Mouse (Mus musculus): ENCODE measurements around the gene 3110009E18Rik.
A peak's percentile ranks its signal among the peaks of the same experiment; 100 is the strongest.

3110009E18Rik gene

DNA sequence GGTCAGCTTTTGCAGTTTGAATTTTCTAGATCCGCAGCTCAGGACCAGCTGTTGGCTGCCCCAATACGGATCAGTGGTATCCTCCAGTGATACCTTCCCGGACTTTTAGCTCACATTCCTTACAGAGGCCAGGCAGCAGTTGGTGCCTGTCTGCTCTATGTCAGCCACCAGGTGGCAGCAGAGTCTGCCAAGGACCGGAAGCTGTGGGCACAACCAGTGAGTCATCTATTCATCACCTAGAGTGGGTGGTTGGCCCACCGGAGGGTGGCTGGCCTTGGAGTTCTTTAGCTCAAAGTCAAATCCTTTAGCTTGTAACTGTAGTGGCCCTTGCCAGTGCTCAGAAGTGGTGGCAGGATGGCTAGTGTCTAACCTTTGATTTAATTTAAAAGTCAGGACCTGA, 76.2 kb downstream of the 3110009E18Rik start:
- DNase-seq = peak; percentile 56

DNA sequence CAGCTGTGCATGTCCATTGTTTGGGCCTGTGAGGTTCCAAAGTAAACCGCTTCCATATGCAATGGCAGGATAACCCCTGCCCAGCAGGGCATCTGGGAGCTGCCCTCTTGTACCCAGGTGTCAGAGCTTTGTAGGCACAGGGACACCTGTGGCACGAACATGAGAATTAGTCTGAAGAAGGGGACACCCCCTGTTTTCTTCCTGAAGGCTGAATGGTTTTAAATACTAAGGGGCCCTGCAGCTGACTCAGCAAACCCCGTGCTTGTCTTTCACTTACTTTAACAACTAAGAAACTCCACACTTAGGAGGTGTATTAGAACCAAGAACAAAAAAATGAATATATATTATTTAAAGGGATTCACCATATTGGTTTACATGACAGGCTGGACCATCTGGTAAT, 77.2 kb downstream of the 3110009E18Rik start:
- no peak for DNase-seq

DNA sequence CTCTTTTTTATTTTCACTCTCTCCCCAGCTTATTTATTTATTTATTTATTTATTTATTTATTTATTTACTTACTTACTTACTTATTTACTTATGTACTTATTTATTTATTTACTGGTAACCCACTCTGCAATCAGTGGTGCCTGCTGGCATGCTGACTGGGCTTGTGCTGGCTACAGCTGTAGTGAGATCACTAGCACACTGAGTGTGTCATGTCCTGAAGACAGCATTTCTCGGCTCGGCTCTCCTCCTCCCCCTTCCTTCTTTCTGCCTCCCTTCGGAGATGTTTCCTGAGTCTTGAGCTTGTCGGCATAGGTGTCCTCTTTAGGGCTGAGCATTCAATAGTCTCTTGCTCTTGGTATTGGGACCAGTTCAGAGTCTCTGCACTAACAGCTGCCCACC, 78.0 kb downstream of the 3110009E18Rik start:
- no peak for DNase-seq

DNA sequence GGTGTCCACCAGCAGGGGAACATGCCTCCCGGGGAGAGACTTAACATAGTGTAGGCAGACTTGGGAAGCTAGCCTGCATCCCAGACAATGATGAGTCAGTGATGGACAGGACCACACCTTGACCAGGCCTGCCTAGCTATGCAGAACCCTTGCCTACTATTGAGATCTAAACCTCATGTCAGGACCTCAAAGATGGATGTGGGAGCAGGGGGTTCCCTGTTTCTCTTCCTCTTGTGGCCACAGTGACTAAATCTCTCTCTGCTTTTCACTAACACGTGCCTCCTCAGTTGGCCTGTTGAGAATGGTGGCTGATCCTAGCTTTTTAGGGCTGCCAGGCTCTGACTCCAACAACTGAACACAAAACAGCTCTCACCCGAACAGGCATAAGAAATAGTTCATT, 81.6 kb downstream of the 3110009E18Rik start:
- no peak for DNase-seq

DNA sequence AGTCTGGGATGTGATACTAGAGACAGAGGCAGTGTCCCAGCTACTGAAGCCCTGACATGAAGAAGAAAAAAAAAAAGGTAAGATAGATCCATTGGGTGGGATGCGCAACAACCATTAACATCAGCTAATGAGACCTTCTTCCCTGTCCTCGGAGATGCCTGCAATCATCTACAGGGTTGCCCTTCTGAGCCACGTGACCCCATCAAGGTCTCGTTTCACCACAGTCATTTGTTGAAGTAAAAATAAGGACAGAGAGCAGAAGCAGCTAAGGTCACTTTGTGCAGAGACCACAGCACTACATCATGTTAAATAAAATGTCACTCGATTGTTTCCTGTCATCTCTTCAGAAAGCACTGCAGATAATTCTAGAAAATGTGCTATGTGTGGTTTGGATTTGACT, 82.8 kb downstream of the 3110009E18Rik start:
- DNase-seq = no peak

DNA sequence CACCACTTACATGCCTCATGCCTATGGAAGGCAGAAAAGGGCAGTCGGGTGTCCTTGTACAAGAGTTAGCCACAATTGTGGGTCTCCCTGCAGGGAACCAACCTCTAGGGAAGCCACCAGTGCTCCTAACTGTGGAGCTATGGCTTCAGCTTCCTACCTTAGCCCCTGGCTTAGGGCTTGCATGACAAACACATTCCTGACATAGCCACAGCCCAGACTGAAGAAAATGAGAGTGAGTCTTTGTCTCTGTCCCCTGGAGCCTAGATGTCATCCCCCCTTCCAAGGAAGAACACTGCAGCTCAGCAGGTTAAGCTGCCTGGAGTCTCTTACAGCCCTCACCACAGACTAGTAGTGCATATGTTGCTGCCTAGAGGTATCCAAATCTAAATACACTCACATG, 83.8 kb downstream of the 3110009E18Rik start:
- no peak for DNase-seq

DNA sequence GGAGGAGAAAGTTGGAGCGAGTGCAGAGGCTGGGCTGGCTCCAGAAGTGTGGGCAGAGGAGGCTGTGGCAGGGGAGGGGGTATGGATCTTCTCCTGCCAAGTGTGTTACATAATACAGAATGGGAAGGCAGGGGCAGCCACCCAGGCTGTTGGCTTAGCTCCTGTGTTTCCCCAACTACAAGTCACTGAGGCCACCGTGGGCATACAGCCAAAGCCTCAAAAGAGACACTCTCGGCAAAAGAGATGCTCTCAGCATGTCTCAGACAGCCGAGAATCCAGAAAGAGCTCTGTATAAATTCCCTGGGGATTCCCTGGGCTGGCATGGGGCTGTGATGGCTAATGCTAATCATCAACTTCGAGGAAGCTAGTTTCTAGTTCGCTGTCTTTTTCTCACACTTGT, 86.6 kb downstream of the 3110009E18Rik start:
- no peak for DNase-seq

DNA sequence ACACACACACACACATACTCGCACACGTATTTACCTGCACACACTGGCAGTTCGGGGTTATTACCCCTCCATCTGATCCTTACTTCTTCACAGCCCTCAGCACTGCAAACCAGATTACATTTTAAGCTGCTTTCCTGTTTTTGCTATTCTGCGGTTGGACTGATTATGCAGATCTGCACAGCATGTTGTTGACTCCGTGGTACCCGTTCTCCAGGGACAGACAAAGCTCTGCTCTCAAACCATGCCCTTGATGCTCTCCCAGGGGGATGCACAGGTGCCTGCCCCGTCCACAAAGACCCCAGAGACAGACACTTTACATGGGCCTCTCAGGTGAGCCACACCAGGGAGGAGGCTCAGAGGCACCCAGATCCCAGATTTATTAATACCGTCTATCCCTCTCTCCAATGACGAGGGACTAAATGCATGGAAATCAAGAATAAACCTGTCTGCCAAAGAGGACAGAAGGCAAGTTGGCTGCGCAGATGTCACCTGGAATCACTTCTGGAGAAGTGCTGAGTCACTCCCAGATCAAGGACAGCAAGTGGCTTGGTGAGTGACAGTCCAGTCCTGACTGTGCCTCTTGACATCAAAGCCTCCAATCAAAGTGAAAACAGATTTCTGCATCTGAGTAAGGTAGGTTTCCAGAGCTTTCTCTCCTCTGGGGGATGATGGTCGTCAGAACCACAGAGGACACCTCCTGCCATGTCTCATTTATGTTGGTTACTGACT, 87.7 kb downstream of the 3110009E18Rik start:
- no peak for DNase-seq

DNA sequence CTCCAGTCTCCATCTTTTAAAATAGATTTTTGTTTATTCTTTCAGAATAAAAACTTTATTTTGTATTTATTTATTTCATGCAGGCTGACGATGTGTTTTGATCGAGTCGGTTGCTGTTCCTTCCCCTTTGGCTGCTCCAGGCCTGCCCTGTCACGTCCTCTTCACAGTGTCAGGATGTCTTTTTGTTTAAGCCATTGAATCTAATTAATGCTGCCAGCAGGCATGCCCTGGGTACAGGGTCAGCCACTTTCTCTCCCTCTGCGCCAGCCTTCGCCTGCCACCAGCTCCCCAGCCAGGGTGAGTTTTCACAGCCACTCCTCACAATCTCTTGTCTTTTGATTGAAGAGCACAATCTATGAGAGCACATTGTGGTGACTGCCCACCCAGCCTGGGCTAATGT, 99.9 kb downstream of the 3110009E18Rik start:
- no peak for DNase-seq

DNA sequence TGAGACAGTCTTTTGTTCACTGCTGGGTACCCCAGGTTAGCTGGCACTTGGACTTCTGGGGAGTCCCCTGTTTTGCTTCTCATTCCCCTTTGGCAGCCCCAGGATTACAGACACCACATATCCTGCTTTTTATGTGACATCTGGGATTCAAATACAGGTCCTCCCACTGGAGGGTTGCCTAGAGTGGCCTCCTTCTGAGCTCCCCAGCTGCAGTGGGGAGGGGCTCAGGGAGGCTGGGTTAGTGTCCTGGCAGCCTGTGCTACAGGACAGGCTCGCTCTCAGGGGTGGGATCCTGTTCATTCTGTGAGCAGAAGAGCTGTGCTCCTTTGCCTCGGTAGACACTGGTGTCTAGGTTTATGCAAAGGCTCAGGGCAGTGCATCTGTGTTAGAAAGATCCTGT, 100.3 kb downstream of the 3110009E18Rik start:
- DNase-seq = no peak

DNA sequence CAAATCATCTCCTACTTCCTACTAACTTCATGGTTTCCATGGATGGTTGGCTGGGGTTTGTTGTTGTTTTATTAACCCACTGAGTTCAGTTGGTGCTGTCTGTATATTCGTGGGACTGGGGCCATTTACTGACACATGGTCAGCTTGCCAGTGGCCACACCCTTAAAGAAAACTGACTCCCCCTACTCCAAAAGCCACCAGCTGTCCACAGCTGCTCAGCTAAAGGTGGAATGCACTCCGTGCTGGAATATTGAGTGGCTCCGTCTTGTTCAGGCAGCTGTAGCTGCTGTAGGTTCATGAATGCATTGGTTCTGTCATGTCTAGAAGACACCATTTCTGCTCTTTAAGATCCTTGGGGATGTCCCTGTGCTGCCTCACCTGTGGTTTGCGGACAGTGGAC, 102.6 kb downstream of the 3110009E18Rik start:
- DNase-seq = no peak

DNA sequence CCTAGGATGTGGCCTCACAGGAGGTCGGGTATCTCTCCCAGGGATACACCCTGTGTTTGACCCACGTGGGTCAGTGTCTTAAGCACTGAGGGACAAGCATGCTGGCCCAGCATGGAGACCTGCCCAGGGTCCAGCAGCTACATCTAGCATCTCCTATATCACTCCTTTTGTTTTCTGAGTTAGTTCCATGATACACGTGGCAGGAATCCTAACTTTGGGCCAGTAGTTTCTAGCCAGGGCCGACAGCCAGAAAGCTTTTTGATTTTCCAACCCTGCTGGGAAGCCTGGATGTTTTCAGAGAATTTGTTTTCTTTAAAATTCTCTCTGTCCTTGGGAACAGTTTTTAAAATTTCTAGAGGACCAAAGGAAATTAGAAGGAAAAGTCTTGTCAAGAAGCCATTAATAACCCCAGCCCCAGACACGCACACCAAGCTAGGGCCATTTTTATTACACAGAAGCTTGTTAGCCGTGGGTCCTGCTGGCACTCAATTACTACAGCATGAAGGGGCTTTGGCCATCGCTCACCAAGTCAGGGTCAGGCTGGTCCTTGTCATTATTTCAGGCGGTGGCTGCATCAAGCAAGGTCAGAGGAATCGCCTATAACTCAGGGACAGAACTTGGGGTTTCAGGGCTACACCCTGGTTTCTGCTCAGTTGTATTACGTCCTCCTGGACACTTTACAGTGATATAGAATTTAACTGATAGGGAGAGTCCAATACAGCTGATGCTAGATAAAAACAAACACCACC, 108.9 kb downstream of the 3110009E18Rik start:
- no peak for DNase-seq

DNA sequence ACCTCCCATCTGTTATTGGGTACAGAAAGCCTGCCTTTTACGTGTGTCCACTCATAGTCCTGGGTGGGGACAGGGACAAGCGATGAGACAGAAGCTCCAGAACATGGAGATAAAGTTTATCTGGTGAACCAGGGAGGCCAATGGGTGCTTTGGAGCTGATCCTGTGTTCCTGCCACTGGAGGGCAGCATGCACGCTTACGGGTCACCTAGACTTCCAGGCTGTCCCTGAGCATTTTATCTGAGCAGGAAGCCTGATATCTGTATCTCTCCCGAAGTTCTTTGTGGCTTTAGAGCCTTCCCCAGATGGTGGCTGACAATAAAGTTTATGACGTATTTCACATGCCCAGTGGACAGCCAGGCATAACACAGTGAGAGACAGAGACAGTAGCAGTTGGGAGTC, 110.3 kb downstream of the 3110009E18Rik start:
- DNase-seq = no peak

DNA sequence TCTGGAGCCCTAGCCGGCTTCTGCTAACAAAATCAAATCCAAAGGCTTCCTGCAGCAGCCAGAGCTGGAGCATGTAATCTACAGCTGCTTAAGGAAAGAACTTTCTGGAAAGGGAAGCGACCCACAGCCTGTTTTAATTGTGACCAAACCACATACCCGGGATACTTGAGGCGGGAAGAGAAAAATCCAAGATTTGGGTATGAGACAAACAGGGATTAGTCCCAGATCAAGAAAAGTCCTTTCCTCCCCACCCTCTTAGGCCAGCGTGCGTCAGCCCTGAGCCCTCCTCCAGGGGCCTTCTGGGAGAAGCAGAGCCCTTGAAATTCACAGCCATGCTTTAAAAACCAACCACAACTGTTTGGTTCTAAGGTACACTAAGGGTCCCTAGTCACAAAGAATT, 111.2 kb downstream of the 3110009E18Rik start:
- DNase-seq = no peak

DNA sequence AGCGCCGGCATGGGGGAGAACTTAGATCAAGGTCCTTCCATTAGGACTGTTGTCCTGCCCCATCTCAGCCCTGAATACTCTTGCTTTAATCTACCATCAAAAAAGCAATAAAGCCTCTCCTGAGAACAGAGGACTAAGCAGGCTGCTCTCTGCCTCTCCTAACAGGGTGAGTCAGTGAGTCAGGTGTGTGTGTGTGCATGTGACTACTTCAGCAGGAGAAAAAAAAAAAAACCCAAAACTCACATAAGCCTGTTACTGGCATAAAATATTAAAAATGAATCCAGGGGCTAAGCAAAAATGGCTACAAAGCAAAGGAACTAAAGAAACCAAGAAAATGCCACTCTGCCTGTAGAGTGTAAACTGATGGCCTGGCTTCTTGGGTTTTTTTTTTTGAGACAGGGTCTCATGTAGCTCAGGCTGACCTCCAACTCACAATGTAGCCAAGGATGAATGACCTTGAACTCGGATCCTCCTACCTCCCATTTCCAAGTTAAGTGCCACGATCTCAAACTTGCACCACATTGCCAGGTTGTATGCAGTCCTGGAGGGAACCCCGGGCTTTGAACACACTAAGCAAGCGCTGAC, 114.7 kb downstream of the 3110009E18Rik start:
- no peak for DNase-seq

DNA sequence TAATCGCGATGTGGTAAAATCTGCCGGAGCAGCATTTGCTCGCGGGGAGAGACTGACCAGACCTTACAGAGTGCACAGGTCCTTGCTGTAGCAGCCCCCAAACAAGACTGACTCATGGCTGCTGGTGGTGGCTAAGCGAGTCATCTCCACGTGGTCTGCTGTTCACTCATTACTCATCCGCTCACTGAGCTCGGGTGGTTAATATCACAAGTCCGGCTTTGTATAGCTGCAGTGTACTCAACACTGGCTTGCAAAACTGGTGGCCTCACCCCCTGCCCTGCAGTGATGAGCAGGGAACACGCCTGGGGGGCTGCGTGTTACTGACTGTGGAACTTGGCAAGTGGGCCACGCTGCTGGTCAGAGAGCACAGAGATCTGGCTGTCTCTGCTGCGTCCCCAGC, 115.4 kb downstream of the 3110009E18Rik start:
- no peak for DNase-seq

DNA sequence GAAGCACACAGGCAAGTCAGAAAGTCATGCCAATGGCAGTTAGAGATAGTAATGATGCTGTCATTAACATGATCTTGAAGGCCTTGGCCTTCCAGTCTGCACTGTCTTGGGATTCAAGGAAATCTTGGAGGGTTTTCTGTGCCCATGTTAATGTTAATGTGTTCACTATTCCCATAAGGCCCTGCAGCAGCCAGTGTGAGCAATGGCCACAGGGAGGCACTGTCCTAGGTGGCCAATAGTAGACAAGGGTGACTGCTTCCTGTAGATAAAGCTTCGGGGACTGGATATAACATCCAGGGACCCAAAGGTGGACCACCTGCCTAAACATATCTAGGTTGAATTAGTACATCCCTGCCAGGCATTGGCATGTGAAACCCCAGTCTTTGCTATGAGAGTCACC, 116.1 kb downstream of the 3110009E18Rik start:
- no peak for DNase-seq

All from kidney, adult 11 months (tissue).